Mouse (Mus musculus): ENCODE data around the gene Ate1. TPM values are rescaled to one million over a fixed set of nuclear protein-coding genes. Genes with fewer than 3 reads are reported as not detected.

Gene Ate1
- total and polyA plus RNA-seq, 2 experiments from 2014 or later: 47.4 to 129 TPM

DNA sequence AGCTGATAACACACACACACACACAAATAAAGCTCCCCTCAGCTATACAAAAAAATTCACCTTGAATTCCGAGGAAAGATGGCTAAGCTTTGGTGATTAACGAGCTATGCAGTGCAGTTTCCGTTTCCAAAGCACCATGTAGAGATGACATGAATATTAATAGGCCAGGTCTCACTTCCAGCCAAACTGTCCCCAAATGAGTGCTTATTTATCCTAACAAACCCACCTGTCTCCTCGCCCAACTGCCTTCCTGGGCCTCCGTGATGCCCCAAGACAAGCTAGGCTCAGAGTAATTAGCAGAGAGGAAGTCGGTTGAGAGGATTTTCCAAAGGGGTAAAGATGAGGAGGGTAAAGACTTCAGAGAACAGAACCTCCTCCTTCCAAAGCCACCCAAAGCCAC lies 49.1 kb downstream of the Ate1 start:
- no peak for ATAC-seq (ENCODE audit: low FRiP score)
- WGBS: 31% methylated on average over 6 of the region's 6 CpGs
- no peak for TF ChIP-seq CTCF (IDR thresholded peaks at IDR 0.05)

DNA sequence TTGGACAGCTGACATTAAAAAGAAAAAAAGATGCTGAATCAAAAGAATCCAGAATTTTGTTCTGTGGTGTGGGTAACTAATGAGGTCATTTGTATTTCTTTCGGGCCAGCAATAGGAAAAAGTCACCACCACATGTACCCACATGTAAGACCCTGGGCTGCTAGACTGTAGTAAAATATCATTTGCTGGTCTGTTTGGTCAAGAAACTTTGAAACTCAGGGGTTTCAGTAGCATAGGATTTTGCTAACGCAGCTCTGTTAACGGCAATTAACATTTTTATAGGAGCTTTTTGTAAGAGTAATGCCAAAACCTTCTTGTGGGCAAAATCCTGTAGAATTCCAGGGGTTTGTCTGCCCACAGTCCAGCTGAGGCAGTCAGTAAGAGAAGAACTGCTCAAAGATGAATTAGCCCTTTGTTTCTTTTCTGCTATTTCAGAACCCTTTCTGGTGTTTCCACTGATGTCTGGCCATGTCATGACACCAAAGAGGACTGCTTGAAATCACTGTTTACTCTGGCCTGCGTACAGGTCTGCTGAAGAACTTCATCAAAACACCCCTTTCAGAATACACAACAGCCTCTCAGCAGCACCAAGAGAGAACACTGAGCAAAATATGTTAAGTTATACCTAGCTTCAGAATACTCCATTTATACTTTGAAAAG lies 64.5 kb downstream of the Ate1 start:
- ATAC-seq (ENCODE audit: low FRiP score) (no peak), DNase-seq (ENCODE audit: low spot score) (no peak)
- Histone ChIP-seq H3K27ac (ENCODE audit: low read depth, low read length) (no peak overlapping the region), H3K4me3 (ENCODE audit: low read depth, low read length) (no peak overlapping the region), H3K36me3 (ENCODE audit: insufficient read depth, low read length) (peaks cover 9% of the 10 kb centered on the region), H3K4me1 (ENCODE audit: insufficient read depth, low read length) (no peaks in the 10 kb centered on the region), H3K4me2 (ENCODE audit: low read depth, low read length, poor library complexity, severe bottlenecking) (no peak overlapping the region), H3K9me3 (ENCODE audit: low read length) (no peaks in the 10 kb centered on the region), H3K27me3 (ENCODE audit: insufficient read depth, low read length) (no peaks in the 10 kb centered on the region), H3K9ac (replicated peaks; ENCODE audit: low read length, poor library complexity, severe bottlenecking) (no peak overlapping the region)
- no peak for TF ChIP-seq CTCF (IDR thresholded peaks at IDR 0.05)
- WGBS: 56% methylated on average over 4 of the region's 4 CpGs

More for the DNA sequence above, 49.1 kb downstream of the Ate1 start:
- no peak overlapping the region for H3K27ac ChIP-seq (ENCODE audit: low read depth, low read length)
- no peak overlapping the region for H3K9ac ChIP-seq (replicated peaks; ENCODE audit: low read length, poor library complexity, severe bottlenecking)
- no peak overlapping the region for H3K4me2 ChIP-seq (ENCODE audit: low read depth, low read length, poor library complexity, severe bottlenecking)
- no peaks in the 10 kb centered on the region for H3K4me1 ChIP-seq (ENCODE audit: insufficient read depth, low read length)
- H3K27me3 ChIP-seq (ENCODE audit: insufficient read depth, low read length): no peaks in the 10 kb centered on the region
- DNase-seq (ENCODE audit: low spot score): no peak
- 0 out of 2 replicates have a peak, but pooled peaks cover 2% of the 10 kb centered on the region for H3K36me3 ChIP-seq (ENCODE audit: insufficient read depth, low read length)
- no peak overlapping the region for H3K4me3 ChIP-seq (ENCODE audit: low read depth, low read length)
- H3K9me3 ChIP-seq (ENCODE audit: low read length): no peaks in the 10 kb centered on the region

DNA sequence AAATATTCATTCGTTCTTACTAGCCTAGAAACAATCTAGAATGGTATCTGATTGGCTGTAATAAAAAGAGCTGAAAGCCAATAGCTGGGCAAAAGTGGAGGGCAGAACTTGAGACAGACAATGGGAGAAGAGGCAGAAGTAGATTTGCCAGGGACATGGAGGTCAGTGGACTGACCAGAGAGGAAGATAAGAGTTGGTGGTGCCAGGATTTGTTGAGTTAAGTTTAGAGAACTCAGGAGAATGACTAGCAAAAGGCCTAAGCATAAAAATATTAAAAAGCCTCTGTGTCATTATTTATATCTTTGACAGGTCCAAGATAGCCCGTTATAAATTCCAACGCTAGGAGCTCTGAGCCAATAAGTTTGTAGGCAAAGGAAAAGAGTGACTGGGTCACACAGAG lies 65.9 kb downstream of the Ate1 start:
- no peak overlapping the region for H3K4me2 ChIP-seq (ENCODE audit: low read depth, low read length, poor library complexity, severe bottlenecking)

DNA sequence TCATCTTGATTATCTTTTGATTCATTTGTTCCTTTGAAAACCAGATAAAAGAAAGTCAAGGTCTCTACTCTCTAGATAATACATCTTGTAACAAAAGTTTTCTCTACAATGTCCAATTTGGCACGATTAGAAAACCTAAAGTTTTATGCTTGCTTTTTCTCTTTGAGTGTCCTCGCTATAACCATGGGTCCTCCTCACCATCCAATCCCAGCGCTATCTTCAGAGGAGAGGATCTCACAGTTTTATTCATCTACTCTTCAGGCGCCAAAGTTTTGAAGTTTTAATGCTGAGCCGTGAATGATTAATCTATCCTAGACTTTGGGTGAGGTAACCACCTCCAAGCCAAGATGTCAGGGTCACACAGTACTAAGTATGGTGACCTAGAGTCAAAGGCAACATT lies 84.4 kb downstream of the Ate1 start:
- DNase-seq (ENCODE audit: low spot score): no peak
- Histone ChIP-seq H3K36me3 (ENCODE audit: insufficient read depth, low read length) (0 out of 2 replicates have a peak, but pooled peaks cover 3% of the 10 kb centered on the region), H3K9ac (replicated peaks; ENCODE audit: low read length, poor library complexity, severe bottlenecking) (no peak overlapping the region), H3K9me3 (ENCODE audit: low read length) (no peaks in the 10 kb centered on the region), H3K4me2 (ENCODE audit: low read depth, low read length, poor library complexity, severe bottlenecking) (no peak overlapping the region), H3K4me3 (ENCODE audit: low read depth, low read length) (no peak overlapping the region), H3K27ac (ENCODE audit: low read depth, low read length) (no peak overlapping the region), H3K4me1 (ENCODE audit: insufficient read depth, low read length) (no peaks in the 10 kb centered on the region), H3K27me3 (ENCODE audit: insufficient read depth, low read length) (no peaks in the 10 kb centered on the region)
- TF ChIP-seq CTCF (IDR thresholded peaks at IDR 0.05): no peak
- ATAC-seq (ENCODE audit: low FRiP score): no peak
- WGBS: 94% methylated on average over 5 of the region's 5 CpGs

More for the DNA sequence above, 65.9 kb downstream of the Ate1 start:
- H3K36me3 ChIP-seq (ENCODE audit: insufficient read depth, low read length): peaks cover 9% of the 10 kb centered on the region
- no peaks in the 10 kb centered on the region for H3K27me3 ChIP-seq (ENCODE audit: insufficient read depth, low read length)
- no peak overlapping the region for H3K4me3 ChIP-seq (ENCODE audit: low read depth, low read length)
- no peaks in the 10 kb centered on the region for H3K4me1 ChIP-seq (ENCODE audit: insufficient read depth, low read length)
- no peak for TF ChIP-seq CTCF (IDR thresholded peaks at IDR 0.05)
- ATAC-seq (ENCODE audit: low FRiP score) (no peak), DNase-seq (ENCODE audit: low spot score) (no peak)
- H3K9me3 ChIP-seq (ENCODE audit: low read length): no peaks in the 10 kb centered on the region
- WGBS: 92% methylated on average over 3 of the region's 3 CpGs
- no peak overlapping the region for H3K9ac ChIP-seq (replicated peaks; ENCODE audit: low read length, poor library complexity, severe bottlenecking)
- no peak overlapping the region for H3K27ac ChIP-seq (ENCODE audit: low read depth, low read length)

DNA sequence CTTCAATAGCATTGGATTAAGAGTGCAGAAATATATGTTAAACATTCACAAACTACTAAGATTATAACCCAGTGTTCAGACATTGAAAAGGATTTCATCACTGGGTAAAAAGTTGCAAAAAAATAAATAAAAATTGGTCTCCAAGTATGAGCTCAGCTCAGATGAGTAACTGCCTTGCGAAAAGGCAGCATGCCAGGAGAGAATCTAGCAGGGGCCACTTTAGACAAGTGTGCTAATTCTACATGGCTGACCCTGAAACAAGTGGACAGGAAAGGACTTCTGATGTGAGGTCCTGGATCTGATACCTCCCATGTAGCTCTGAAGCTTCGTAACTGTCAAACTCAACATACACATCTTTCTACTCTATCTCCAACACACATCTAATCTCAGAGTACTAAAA lies 88.0 kb downstream of the Ate1 start:
- Histone ChIP-seq H3K4me2 (ENCODE audit: low read depth, low read length, poor library complexity, severe bottlenecking) (no peak overlapping the region), H3K27me3 (ENCODE audit: insufficient read depth, low read length) (no peaks in the 10 kb centered on the region), H3K4me1 (ENCODE audit: insufficient read depth, low read length) (no peaks in the 10 kb centered on the region), H3K9ac (replicated peaks; ENCODE audit: low read length, poor library complexity, severe bottlenecking) (no peak overlapping the region), H3K9me3 (ENCODE audit: low read length) (no peaks in the 10 kb centered on the region), H3K36me3 (ENCODE audit: insufficient read depth, low read length) (0 out of 2 replicates have a peak, but pooled peaks cover under 1% of the 10 kb centered on the region), H3K4me3 (ENCODE audit: low read depth, low read length) (no peak overlapping the region), H3K27ac (ENCODE audit: low read depth, low read length) (no peak overlapping the region)
- ATAC-seq (ENCODE audit: low FRiP score) (no peak), DNase-seq (ENCODE audit: low spot score) (no peak)
- WGBS: 96% methylated on average over 2 of the region's 2 CpGs
- TF ChIP-seq CTCF (IDR thresholded peaks at IDR 0.05): no peak

DNA sequence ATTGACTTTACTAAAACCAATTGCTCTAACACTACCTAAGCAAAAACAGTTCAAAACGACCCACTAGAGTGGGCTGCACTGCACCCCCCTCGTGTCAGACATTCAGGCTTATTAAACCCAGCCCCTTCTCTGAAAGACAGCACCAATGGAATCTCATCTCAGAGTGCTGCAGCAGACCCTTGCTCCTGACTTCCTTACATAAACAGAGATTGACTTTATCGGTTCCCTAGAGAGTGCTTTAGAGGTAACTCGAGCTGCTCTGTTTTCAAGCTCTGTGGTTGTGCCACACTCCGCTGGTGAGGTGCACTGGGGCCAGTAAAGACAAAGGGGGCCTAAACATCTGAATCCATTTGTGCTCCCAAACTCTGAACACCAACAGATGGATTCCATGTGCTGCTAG lies 93.6 kb downstream of the Ate1 start:
- no peak for ATAC-seq (ENCODE audit: low FRiP score)
- Histone ChIP-seq H3K9ac (replicated peaks; ENCODE audit: low read length, poor library complexity, severe bottlenecking) (no peak overlapping the region), H3K36me3 (ENCODE audit: insufficient read depth, low read length) (no peaks in the 10 kb centered on the region; the same call in 1 of the 2 replicates), H3K4me2 (ENCODE audit: low read depth, low read length, poor library complexity, severe bottlenecking) (no peak overlapping the region), H3K27me3 (ENCODE audit: insufficient read depth, low read length) (no peaks in the 10 kb centered on the region), H3K27ac (ENCODE audit: low read depth, low read length) (no peak overlapping the region), H3K9me3 (ENCODE audit: low read length) (no peaks in the 10 kb centered on the region), H3K4me3 (ENCODE audit: low read depth, low read length) (no peak overlapping the region), H3K4me1 (ENCODE audit: insufficient read depth, low read length) (no peaks in the 10 kb centered on the region)
- no peak for DNase-seq (ENCODE audit: low spot score)
- no peak for TF ChIP-seq CTCF (IDR thresholded peaks at IDR 0.05)
- 8% methylated on average over 5 of the region's 5 CpGs for WGBS
